Mouse (Mus musculus): ENCODE measurements around the gene Cnn2. TPM values are rescaled to one million over a fixed set of nuclear protein-coding genes. Genes with fewer than 3 reads are reported as not detected.
A peak's percentile ranks its signal among the peaks of the same experiment; 100 is the strongest.

Gene Cnn2
- polyA plus RNA-seq, 1 experiment from 2014 or later: 221 TPM

GRCm38 (mm10) chr10:80025889-80026288 is 37.5 kb downstream of the Cnn2 start:
- Histone ChIP-seq H3K4me1 (replicated peaks; ENCODE audit: control insufficient read depth, insufficient read depth, low read length) (no peaks in the 10 kb centered on the region), H3K9ac (ENCODE audit: low read depth, low read length) (no peak overlapping the region), H3K4me3 (ENCODE audit: low read depth, low read length) (no peak overlapping the region), H3K9me3 (ENCODE audit: control insufficient read depth, low read length) (no peaks in the 10 kb centered on the region), H3K36me3 (ENCODE audit: control insufficient read depth, insufficient read depth, low read length) (no peaks in the 10 kb centered on the region), H3K4me2 (replicated peaks; ENCODE audit: low read depth, low read length) (no peak overlapping the region), H3K27ac (ENCODE audit: low read depth, low read length) (no peak overlapping the region), H3K27me3 (ENCODE audit: control insufficient read depth, insufficient read depth, low read length) (no peaks in the 10 kb centered on the region)
- WGBS: 61% methylated on average over 12 of the region's 12 CpGs
- ATAC-seq (ENCODE audit: low FRiP score) (peak; percentile 49; the same call in 1 of the 2 replicates), DNase-seq (ENCODE audit: low spot score) (peak; percentile 52)

- Histone ChIP-seq H3K36me3 (ENCODE audit: control insufficient read depth, insufficient read depth, low read length) (no peaks in the 10 kb centered on the region), H3K27me3 (ENCODE audit: control insufficient read depth, insufficient read depth, low read length) (no peaks in the 10 kb centered on the region), H3K9me3 (ENCODE audit: control insufficient read depth, low read length) (no peaks in the 10 kb centered on the region), H3K9ac (ENCODE audit: low read depth, low read length) (no peak overlapping the region), H3K4me3 (ENCODE audit: low read depth, low read length) (no peak overlapping the region), H3K27ac (ENCODE audit: low read depth, low read length) (no peak overlapping the region), H3K4me1 (replicated peaks; ENCODE audit: control insufficient read depth, insufficient read depth, low read length) (no peaks in the 10 kb centered on the region), H3K4me2 (replicated peaks; ENCODE audit: low read depth, low read length) (no peak overlapping the region)
- DNase-seq (ENCODE audit: low spot score): no peak
- ATAC-seq (ENCODE audit: low FRiP score): no peak
- WGBS: 68% methylated on average over 20 of the region's 20 CpGs
These were observed 39.5 kb downstream of the Cnn2 start for GRCm38 (mm10) chr10:80027681-80028520.

- no peak for ATAC-seq (ENCODE audit: low FRiP score)
- 95% methylated on average over 13 of the region's 13 CpGs for WGBS
These were observed 40.1 kb downstream of the Cnn2 start for GRCm38 (mm10) chr10:80028521-80028846.

GRCm38 (mm10) chr10:80030191-80030590 is 41.8 kb downstream of the Cnn2 start:
- H3K4me2 ChIP-seq (replicated peaks; ENCODE audit: low read depth, low read length): no peak overlapping the region
- no peak overlapping the region for H3K9ac ChIP-seq (ENCODE audit: low read depth, low read length)
- H3K4me3 ChIP-seq (ENCODE audit: low read depth, low read length): no peak overlapping the region
- ATAC-seq (ENCODE audit: low FRiP score) (no peak), DNase-seq (ENCODE audit: low spot score) (no peak)
- H3K9me3 ChIP-seq (ENCODE audit: control insufficient read depth, low read length): no peaks in the 10 kb centered on the region
- WGBS: 89% methylated on average over 9 of the region's 9 CpGs
- no peaks in the 10 kb centered on the region for H3K4me1 ChIP-seq (replicated peaks; ENCODE audit: control insufficient read depth, insufficient read depth, low read length)
- peaks cover under 1% of the 10 kb centered on the region; the same call in 1 of the 2 replicates for H3K36me3 ChIP-seq (ENCODE audit: control insufficient read depth, insufficient read depth, low read length)
- H3K27me3 ChIP-seq (ENCODE audit: control insufficient read depth, insufficient read depth, low read length): no peaks in the 10 kb centered on the region
- H3K27ac ChIP-seq (ENCODE audit: low read depth, low read length): no peak overlapping the region

More at GRCm38 (mm10) chr10:80028521-80028846, 40.1 kb downstream of the Cnn2 start:
- DNase-seq (ENCODE audit: low spot score): no peak
- H3K4me1 ChIP-seq (replicated peaks; ENCODE audit: control insufficient read depth, insufficient read depth, low read length): no peaks in the 10 kb centered on the region
- H3K36me3 ChIP-seq (ENCODE audit: control insufficient read depth, insufficient read depth, low read length): no peaks in the 10 kb centered on the region
- no peaks in the 10 kb centered on the region for H3K27me3 ChIP-seq (ENCODE audit: control insufficient read depth, insufficient read depth, low read length)
- H3K27ac ChIP-seq (ENCODE audit: low read depth, low read length): no peak overlapping the region
- no peak overlapping the region for H3K4me3 ChIP-seq (ENCODE audit: low read depth, low read length)
- H3K4me2 ChIP-seq (replicated peaks; ENCODE audit: low read depth, low read length): no peak overlapping the region
- no peak overlapping the region for H3K9ac ChIP-seq (ENCODE audit: low read depth, low read length)
- no peaks in the 10 kb centered on the region for H3K9me3 ChIP-seq (ENCODE audit: control insufficient read depth, low read length)

GRCm38 (mm10) chr10:80030736-80031135 is 42.4 kb downstream of the Cnn2 start:
- Histone ChIP-seq H3K4me1 (replicated peaks; ENCODE audit: control insufficient read depth, insufficient read depth, low read length) (no peaks in the 10 kb centered on the region), H3K27me3 (ENCODE audit: control insufficient read depth, insufficient read depth, low read length) (no peaks in the 10 kb centered on the region), H3K9me3 (ENCODE audit: control insufficient read depth, low read length) (no peaks in the 10 kb centered on the region), H3K27ac (ENCODE audit: low read depth, low read length) (no peak overlapping the region), H3K36me3 (ENCODE audit: control insufficient read depth, insufficient read depth, low read length) (peaks cover 6% of the 10 kb centered on the region; the same call in 1 of the 2 replicates), H3K4me3 (ENCODE audit: low read depth, low read length) (no peak overlapping the region), H3K4me2 (replicated peaks; ENCODE audit: low read depth, low read length) (no peak overlapping the region), H3K9ac (ENCODE audit: low read depth, low read length) (peak overlapping the region; percentile 31; the same call in 1 of the 2 replicates)
- WGBS: 91% methylated on average over 17 of the region's 17 CpGs
- DNase-seq (ENCODE audit: low spot score) (no peak), ATAC-seq (ENCODE audit: low FRiP score) (no peak)

- peak overlapping the region; percentile 18; the same call in 1 of the 2 replicates for H3K27ac ChIP-seq (ENCODE audit: low read depth, low read length)
- no peak overlapping the region for H3K4me2 ChIP-seq (replicated peaks; ENCODE audit: low read depth, low read length)
- WGBS: 73% methylated on average over 5 of the region's 5 CpGs
- ATAC-seq (ENCODE audit: low FRiP score) (no peak), DNase-seq (ENCODE audit: low spot score) (no peak)
- H3K4me3 ChIP-seq (ENCODE audit: low read depth, low read length): no peak overlapping the region
- H3K36me3 ChIP-seq (ENCODE audit: control insufficient read depth, insufficient read depth, low read length): peaks cover 9% of the 10 kb centered on the region; the same call in 1 of the 2 replicates
- no peaks in the 10 kb centered on the region for H3K27me3 ChIP-seq (ENCODE audit: control insufficient read depth, insufficient read depth, low read length)
- no peak overlapping the region for H3K9ac ChIP-seq (ENCODE audit: low read depth, low read length)
- no peaks in the 10 kb centered on the region for H3K4me1 ChIP-seq (replicated peaks; ENCODE audit: control insufficient read depth, insufficient read depth, low read length)
- H3K9me3 ChIP-seq (ENCODE audit: control insufficient read depth, low read length): no peaks in the 10 kb centered on the region
These were observed 44.6 kb downstream of the Cnn2 start for GRCm38 (mm10) chr10:80032799-80033480.

- H3K9me3 ChIP-seq (ENCODE audit: control insufficient read depth, low read length): no peaks in the 10 kb centered on the region
- ATAC-seq (ENCODE audit: low FRiP score) (no peak; the same call in 1 of the 2 replicates), DNase-seq (ENCODE audit: low spot score) (no peak)
- no peak overlapping the region for H3K9ac ChIP-seq (ENCODE audit: low read depth, low read length)
- WGBS: 49% methylated on average over 9 of the region's 9 CpGs
- no peak overlapping the region for H3K4me3 ChIP-seq (ENCODE audit: low read depth, low read length)
- peaks cover 6% of the 10 kb centered on the region for H3K4me1 ChIP-seq (replicated peaks; ENCODE audit: control insufficient read depth, insufficient read depth, low read length)
- no peak overlapping the region for H3K27ac ChIP-seq (ENCODE audit: low read depth, low read length)
- no peak overlapping the region for H3K4me2 ChIP-seq (replicated peaks; ENCODE audit: low read depth, low read length)
- no peaks in the 10 kb centered on the region for H3K27me3 ChIP-seq (ENCODE audit: control insufficient read depth, insufficient read depth, low read length)
- H3K36me3 ChIP-seq (ENCODE audit: control insufficient read depth, insufficient read depth, low read length): peaks cover 9% of the 10 kb centered on the region; the same call in 1 of the 2 replicates
These were observed 45.4 kb downstream of the Cnn2 start for GRCm38 (mm10) chr10:80033511-80034391.

- WGBS: 69% methylated on average over 8 of the region's 8 CpGs
- Histone ChIP-seq H3K4me3 (ENCODE audit: low read depth, low read length) (no peak overlapping the region), H3K36me3 (ENCODE audit: control insufficient read depth, insufficient read depth, low read length) (peaks cover 9% of the 10 kb centered on the region; the same call in 1 of the 2 replicates), H3K27me3 (ENCODE audit: control insufficient read depth, insufficient read depth, low read length) (no peaks in the 10 kb centered on the region), H3K9ac (ENCODE audit: low read depth, low read length) (peak overlapping the region; percentile 23; the same call in 1 of the 2 replicates), H3K4me2 (replicated peaks; ENCODE audit: low read depth, low read length) (no peak overlapping the region), H3K4me1 (replicated peaks; ENCODE audit: control insufficient read depth, insufficient read depth, low read length) (peaks cover 6% of the 10 kb centered on the region), H3K27ac (ENCODE audit: low read depth, low read length) (no peak overlapping the region), H3K9me3 (ENCODE audit: control insufficient read depth, low read length) (no peaks in the 10 kb centered on the region)
- ATAC-seq (ENCODE audit: low FRiP score) (no peak), DNase-seq (ENCODE audit: low spot score) (no peak)
These were observed 46.8 kb downstream of the Cnn2 start for GRCm38 (mm10) chr10:80035148-80035547.

All from hindbrain, embryonic 11.5 days (tissue).